Mouse (Mus musculus) C2C12 (cell line): ENCODE measurements around the gene Kcnk10.

Experiments used
- CTCF ChIP-seq: IDR thresholded peaks from one replicate; pipeline ENCODE4 v1.5.1; 2011; ENCODE audit not compliant: control insufficient read depth, insufficient read depth, insufficient read length
- FOSL1 ChIP-seq: IDR thresholded peaks from one replicate; pipeline ENCODE4 v1.8.0; 2011; ENCODE audit warnings: mild to moderate bottlenecking, low read length; ENCODE audit not compliant: poor library complexity, insufficient read depth, severe bottlenecking
- MAX ChIP-seq: IDR thresholded peaks from one replicate; pipeline ENCODE4 v1.6.1; 2011; ENCODE audit warnings: mild to moderate bottlenecking, control low read depth
- MYOD1 ChIP-seq: IDR thresholded peaks from one replicate; pipeline ENCODE4 v1.6.1; 2011; ENCODE audit warnings: low read depth; ENCODE audit not compliant: control insufficient read depth, insufficient read length
- MYOG ChIP-seq: IDR thresholded peaks from one replicate; pipeline ENCODE4 v1.6.1; 2011; ENCODE audit not compliant: control insufficient read depth, insufficient read length; ENCODE audit errors: extremely low read depth
- USF1 ChIP-seq: IDR thresholded peaks from one replicate; pipeline ENCODE4 v1.6.1; 2011; ENCODE audit warnings: low read depth, mild to moderate bottlenecking, control low read depth, moderate library complexity

DNA sequence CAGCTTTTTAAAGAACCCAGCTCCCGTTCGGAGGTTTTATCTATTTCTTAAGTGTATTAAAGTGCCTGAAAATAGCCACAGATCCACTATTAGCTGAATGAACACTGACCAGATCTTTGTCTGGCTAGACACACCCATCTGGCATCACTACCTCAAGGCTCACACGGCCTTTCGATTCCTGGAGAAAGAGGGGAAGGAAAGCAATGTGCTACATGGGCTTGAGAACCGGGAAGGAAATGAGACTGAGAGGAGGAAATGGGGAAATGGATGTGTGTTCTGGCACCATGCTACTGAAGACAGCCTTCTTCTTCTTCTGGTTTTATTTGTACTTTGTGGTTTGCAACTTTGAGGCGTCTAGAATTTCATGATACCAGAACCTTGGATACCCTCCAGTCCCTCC, 8.7 kb downstream of the Kcnk10 start:
- no peak for TF ChIP-seq CTCF
- TF ChIP-seq USF1: no peak
- TF ChIP-seq MAX: no peak
- no peak for TF ChIP-seq MYOG
- no peak for TF ChIP-seq MYOD1
- TF ChIP-seq FOSL1: no peak
